Mouse (Mus musculus) monocyte, adult 5-6 weeks (primary cell): Measurements from ENCODE around the gene Insig1. TPM values are rescaled to one million over a fixed set of nuclear protein-coding genes. Genes with fewer than 3 reads are reported as not detected.

Experiments used
- ATAC-seq: fragments of 153-309, 156-312 bp; replicated peaks from 2 replicates; pipeline ENCODE4 v1.8.0; 2017; ENCODE audit warnings: mild to moderate bottlenecking; ENCODE audit not compliant: low TSS enrichment, insufficient number of reproducible peaks, severe bottlenecking, poor library complexity, low FRiP score
- total RNA-seq: library from RNA; stranded (forward); fragments of 200-1000, 200-491, 200-594 nt; gene quantifications from 3 replicates; pipeline ENCODE4 v1.2.3, GENCODE M21; 2017

The Insig1 gene
- total RNA-seq, 1 experiment from 2014 or later: 92.3 TPM

DNA sequence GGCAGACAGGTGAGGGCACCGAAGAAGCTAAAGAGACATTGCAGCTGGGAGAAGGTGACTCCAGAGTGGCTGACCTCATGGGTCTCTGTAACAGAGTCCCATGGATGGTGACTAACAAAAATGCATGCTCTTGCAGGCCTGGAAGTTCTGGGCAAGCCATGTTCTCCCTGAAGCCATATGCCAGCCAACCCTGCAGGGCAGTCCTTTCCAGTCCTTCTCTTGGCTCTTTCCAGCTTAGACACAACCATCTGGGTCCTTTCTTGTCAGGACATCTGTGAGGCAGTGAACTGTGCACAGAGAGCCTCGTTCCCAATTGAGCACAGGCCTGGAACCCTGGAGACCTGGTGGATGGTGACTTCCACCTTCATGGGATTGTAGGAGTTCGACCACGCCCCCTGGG, 35.8 kb downstream of the Insig1 start:
- no peak for ATAC-seq

DNA sequence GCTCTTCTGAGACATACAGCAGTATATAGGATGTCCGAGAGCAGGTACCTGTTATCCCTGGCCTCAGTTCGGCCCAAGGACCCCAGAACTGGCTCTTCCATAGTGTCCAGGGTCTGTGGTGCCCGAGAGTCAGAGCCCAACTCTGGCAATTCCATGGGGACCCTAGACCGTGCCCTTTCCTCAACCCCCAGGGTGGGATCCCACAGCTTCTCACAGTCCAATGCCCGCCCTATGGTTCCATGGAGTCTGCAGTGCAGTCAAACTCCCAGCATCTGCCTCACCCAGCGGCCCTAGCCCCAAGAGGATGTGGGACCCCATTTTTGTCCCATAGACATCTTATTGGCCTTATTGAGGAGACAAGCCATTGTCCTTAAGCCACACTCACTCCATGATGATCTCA, 36.8 kb downstream of the Insig1 start:
- no peak for ATAC-seq

DNA sequence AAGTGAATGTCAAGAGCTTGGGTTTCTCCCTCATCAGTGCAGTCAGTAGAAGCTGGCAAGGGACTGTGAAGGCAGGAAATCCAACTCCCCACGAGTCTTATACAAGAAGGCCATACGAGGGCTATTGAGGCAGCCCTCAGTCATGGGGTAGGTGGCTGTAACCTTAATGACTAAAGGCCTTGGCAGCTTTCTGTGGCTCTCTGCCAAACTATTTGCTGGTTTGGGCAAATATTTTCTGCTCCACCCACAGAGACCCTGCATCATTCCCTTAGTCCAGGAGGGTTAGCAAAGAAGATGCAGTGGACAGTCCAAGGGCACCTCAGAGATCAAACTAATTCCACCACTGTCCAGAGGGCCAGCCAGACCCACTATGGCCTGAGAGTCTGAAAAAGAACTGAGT, 39.7 kb downstream of the Insig1 start:
- no peak for ATAC-seq

DNA sequence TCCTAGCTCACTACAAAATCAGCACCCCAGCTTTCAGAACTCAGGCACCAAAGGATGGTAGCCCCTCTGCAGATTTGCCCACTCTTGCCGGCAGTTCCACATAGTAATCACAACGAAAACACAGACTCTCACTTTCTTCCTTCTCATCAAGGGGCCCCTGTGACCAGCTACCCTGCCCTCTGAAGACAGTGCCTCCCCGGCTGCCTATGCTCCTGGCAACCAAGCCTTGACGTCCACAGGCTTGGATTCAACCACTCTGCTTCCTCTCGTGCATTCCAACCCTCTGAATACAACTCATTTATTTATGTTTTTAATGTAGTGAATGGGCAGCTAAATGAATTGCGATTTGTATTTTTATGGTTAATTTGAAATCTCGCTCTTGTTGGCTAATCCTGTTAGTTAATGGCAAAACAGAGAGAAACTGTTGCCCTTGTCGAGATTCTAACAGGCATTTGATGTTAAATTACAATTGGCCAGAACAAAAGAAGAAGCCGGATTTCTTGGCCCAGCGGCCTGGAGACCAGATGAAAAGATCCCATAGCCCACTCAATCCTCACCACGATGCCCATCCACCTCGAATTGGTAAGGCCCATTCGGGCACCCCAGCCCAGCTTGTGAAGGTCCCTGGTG, 46.2 kb downstream of the Insig1 start:
- ATAC-seq: no peak

DNA sequence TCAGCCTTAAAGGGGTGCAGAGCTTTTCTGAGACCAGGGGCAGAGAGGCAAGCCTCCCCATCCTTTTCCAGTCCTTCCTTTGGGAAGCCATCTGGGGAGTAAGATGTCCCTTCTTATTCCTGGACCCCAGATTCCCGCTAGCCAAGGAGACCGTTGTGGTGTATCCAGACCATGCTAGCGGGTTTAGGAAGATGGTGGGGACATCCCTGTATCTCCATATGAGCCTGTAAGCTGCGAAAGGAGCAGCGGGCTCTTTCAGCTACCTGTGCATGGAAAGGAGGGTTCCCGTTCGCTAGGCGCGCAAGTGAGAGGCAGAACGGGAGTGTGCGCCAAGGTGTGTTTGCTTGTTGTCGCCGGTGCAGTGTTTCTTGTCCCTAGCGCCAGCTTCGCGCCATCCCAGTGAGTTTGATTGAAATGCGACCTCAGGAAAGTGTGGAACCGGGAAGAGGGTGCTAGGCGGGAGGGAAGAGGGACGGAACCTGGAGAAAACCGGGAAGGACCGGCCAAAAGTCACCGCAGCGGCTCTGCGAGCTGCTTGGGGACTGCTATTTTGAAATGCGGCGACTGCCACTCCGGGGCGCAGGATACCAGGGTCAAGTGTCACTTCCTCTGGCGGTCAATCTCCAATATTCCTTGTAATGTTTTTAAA, 46.8 kb downstream of the Insig1 start:
- ATAC-seq: no peak

DNA sequence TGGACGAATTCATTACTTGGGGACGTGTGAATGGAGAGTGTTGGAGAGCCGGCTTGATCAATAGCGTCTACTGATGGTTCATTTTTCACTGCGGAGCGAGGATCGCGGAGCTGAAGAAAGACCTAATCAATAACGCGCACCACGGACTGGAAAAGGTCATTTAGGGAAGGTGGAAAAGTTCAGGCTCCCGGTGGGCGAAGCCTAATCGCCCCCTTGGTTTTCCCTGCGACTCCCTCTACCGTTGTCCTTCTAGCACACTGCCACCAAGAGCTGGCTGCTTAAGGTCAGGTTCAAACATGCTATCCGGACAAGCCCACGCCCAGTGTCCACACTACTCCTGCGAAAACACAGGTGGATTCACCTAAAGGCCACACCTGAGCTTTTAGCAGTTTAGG, 47.4 kb downstream of the Insig1 start:
- ATAC-seq: no peak

DNA sequence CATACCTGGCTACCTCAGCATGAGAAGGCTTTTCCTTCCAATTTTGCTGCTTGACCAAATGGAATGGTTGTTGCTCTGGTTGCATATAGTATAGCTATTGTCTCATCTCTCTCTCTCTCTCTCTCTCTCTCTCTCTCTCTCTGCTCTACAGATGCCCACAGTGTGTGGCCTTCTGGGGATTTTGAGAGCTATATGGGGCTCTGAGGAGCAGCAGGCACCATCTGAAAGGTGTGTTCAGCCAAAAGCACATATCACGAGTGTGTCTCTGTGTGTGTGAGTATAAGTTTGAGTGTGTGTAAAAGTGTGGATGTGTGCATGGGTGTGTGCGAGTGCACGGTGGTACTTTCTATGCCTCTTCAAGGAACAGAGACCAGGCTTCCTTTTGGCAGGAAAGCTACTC, 48.4 kb downstream of the Insig1 start:
- ATAC-seq: no peak

DNA sequence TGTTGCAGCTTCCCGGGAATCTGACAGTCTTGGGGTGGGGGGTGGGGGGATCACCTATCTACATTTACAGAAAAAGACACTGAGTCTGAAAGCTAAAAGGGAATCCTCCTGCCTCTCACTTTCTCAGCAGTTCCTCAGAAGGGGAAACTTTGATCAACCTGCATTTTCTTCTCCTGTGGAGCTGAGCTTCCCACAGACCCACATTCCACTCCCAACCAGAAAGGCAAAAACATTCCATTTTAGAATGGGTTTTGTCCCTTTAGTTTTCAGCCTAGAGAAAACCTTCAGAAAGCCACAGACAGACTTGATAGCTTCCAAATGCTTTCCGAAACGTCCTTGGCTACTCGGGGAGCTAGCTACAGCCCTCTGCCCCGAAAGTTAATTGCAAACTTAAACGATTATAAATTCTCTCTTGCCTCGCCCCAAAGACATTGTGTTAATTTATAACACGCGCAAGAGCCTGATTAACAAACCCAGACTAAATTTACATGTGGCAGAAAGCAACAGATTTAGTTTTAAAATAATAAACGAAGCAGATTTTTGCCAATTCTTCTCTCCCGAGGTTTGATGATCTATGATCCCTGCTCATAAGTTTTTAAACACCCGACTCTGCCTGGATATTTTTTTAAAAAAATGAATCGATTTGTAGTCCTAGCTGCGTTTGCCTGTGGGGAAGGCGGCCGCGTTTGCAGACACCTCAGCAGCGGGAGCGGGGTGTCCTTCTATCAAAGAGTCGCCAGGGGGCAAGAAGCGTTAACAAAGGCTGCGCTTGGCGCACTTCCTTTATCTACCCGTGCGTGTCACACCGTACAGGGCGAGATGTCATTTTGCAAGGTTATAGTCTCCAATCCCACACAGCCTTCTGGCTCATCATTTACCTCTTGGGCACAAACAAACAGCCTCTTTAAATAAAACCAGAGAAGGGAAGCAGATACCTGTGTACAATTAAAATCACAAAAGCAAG, 51.6 kb downstream of the Insig1 start:
- 0 out of 2 replicates have a peak, but pooled peaks have one; percentile 43 for ATAC-seq

DNA sequence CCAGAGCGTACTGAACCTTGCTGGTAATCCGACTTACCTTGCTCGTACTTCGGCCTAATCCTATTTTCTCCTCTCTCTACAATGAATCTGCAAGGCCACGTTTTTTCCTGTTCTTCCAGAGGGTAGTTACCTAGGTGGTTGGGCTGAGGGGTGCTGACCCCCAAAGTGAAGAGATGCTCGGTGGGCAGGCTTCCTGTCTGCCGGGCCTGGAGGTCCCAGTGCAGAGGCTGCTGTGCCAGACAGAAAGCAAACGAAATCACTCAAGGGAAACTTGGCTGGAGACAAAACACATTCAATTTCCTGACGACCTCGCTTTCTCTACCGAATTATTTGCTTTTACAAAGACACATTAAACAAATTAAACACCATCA, 52.3 kb downstream of the Insig1 start:
- ATAC-seq: no peak

DNA sequence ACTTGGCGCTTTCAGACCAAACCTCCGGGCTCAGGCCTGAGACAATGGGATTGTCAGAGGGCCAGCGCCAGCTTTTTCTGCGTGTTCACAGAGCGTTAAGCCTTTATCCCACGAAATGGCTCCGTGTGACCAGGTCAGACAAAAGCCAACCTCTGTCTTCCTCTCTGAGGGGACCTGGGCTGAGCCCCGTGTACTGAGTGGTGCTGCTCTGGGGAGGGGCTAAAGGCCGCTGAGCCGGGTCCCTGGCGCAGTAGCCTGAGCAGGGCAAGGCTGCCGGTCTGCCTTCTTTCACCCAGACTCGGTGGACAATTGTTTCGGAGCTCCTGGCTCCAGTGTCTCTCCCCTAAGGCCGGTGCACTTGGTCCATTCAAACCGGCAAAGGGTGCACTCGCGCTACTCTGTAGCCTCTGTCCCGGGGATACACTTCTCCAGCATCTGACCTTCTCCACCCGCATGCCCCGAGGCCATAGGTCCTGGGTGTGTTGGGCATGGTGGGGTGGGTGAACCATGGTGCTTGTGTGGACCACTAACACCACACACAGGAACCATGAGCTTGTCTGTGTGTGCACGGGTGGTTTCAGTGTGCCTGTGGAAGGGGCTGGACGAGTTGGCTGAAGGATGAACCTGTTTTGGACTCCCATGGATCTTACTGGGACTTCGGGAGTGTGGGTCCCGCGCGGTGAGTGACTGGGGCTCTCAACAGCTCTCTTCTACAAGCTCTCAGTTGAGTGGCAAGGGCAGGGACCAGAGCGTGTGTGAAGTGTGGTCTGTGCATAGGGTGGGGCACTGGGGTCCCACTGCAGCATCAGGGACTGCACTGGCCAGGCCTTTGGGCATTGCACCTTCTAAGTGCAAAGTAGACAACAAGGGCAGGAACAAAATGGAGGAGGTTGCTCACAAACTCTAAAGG, 53.4 kb downstream of the Insig1 start:
- no peak for ATAC-seq

Other genes starting within 250 kb of the Insig1 start
- gene Htr5a, start 229.2 kb upstream of the Insig1 start, total RNA-seq: not detected in 3 replicates
- not detected in 3 replicates for gene En2, start 94.3 kb downstream of the Insig1 start, total RNA-seq
- not detected in 3 replicates for gene Cnpy1, start 174.4 kb downstream of the Insig1 start, total RNA-seq
- 60.8 to 96.3 TPM (median 77.3 TPM) in 3 replicates for gene Rbm33, start 245.8 kb downstream of the Insig1 start, total RNA-seq